Comparison of ENCODE assay signal across 7 mouse cellular contexts in genomic region chr6:88044234-88044576, GRCm38 (mm10). TPM values are rescaled to one million over a fixed set of nuclear protein-coding genes. Genes with fewer than 3 reads are reported as not detected.
DNase-seq lines count a peak whose midpoint lies in the region; ATAC-seq and TF ChIP-seq lines count a peak whose summit lies in the region.

No protein-coding gene starts in this region.

- no peak for TF ChIP-seq EP300 in lung, postnatal 0 days (IDR thresholded peaks at IDR 0.05)

- peak overlapping the region; percentile 98 for H3K9ac ChIP-seq in lung, postnatal 0 days (replicated peaks; ENCODE audit: low read depth)
- H3K9ac ChIP-seq in embryonic facial prominence, embryonic 12.5 days = peak overlapping the region; percentile 93
- peak overlapping the region; percentile 97 for H3K9ac ChIP-seq in intestine, embryonic 14.5 days (ENCODE audit: low read length)
- H3K9ac ChIP-seq in neural tube, embryonic 12.5 days = peak overlapping the region; percentile 97

- peak overlapping the region; percentile 92 for H3K27ac ChIP-seq in lung, postnatal 0 days (ENCODE audit: low read length)
- H3K27ac ChIP-seq in embryonic facial prominence, embryonic 12.5 days = no peak overlapping the region
- H3K27ac ChIP-seq in intestine, embryonic 14.5 days (ENCODE audit: low read depth) = peak overlapping the region; percentile 86
- H3K27ac ChIP-seq in neural tube, embryonic 12.5 days = no peak overlapping the region

- H3K4me3 ChIP-seq in lung, postnatal 0 days (ENCODE audit: low read depth, low read length) = peak overlapping the region; percentile 93
- peak overlapping the region; percentile 97 for H3K4me3 ChIP-seq in embryonic facial prominence, embryonic 12.5 days
- H3K4me3 ChIP-seq in intestine, embryonic 14.5 days (ENCODE audit: low read depth, low read length) = peak overlapping the region; percentile 96
- peak overlapping the region; percentile 97 for H3K4me3 ChIP-seq in neural tube, embryonic 12.5 days

- ATAC-seq in lung, postnatal 0 days = no peak
- no peak for ATAC-seq in embryonic facial prominence, embryonic 12.5 days (ENCODE audit: insufficient number of reproducible peaks, insufficient read depth, low FRiP score, low TSS enrichment)
- ATAC-seq in intestine, embryonic 14.5 days (replicated peaks; ENCODE audit: low FRiP score, low TSS enrichment, low read depth) = no peak
- no peak for ATAC-seq in neural tube, embryonic 12.5 days (ENCODE audit: low FRiP score, low read depth)
- ATAC-seq in granulocyte monocyte progenitor cell, adult 5-6 weeks (replicated peaks; ENCODE audit: poor library complexity, severe bottlenecking) = no peak

- H3K36me3 ChIP-seq in lung, postnatal 0 days (ENCODE audit: insufficient read depth, low read length) = no peaks in the 10 kb centered on the region
- H3K36me3 ChIP-seq in embryonic facial prominence, embryonic 12.5 days = no peaks in the 10 kb centered on the region
- H3K36me3 ChIP-seq in intestine, embryonic 14.5 days (ENCODE audit: control insufficient read depth, insufficient read depth, low read length) = peaks cover 7% of the 10 kb centered on the region
- H3K36me3 ChIP-seq in neural tube, embryonic 12.5 days = no peaks in the 10 kb centered on the region; the same call in 1 of the 2 replicates

- peaks cover 9% of the 10 kb centered on the region; the same call in 1 of the 2 replicates for H3K4me1 ChIP-seq in lung, postnatal 0 days (ENCODE audit: insufficient read depth, low read depth, low read length)
- peaks cover 19% of the 10 kb centered on the region for H3K4me1 ChIP-seq in embryonic facial prominence, embryonic 12.5 days
- peaks cover 17% of the 10 kb centered on the region for H3K4me1 ChIP-seq in intestine, embryonic 14.5 days (replicated peaks; ENCODE audit: control insufficient read depth, insufficient read depth, low read length)
- peaks cover 18% of the 10 kb centered on the region for H3K4me1 ChIP-seq in neural tube, embryonic 12.5 days

- no peaks in the 10 kb centered on the region for H3K27me3 ChIP-seq in lung, postnatal 0 days (replicated peaks; ENCODE audit: insufficient read depth, low read length)
- no peaks in the 10 kb centered on the region for H3K27me3 ChIP-seq in embryonic facial prominence, embryonic 12.5 days
- H3K27me3 ChIP-seq in intestine, embryonic 14.5 days (replicated peaks; ENCODE audit: control insufficient read depth, insufficient read depth, low read length) = no peaks in the 10 kb centered on the region
- peaks cover 5% of the 10 kb centered on the region; the same call in 1 of the 2 replicates for H3K27me3 ChIP-seq in neural tube, embryonic 12.5 days (replicated peaks)

- DNase-seq in lung, postnatal 0 days (ENCODE audit: low spot score) = peak; percentile 35
- DNase-seq in lung, postnatal 4 days = no peak
- DNase-seq in intestine, embryonic 14.5 days (ENCODE audit: low spot score) = no peak
- no peak for DNase-seq in layer of hippocampus, postnatal 10 days (ENCODE audit: low spot score in 2 of 2)

- H3K9me3 ChIP-seq in lung, postnatal 0 days (ENCODE audit: low read length) = no peaks in the 10 kb centered on the region
- H3K9me3 ChIP-seq in embryonic facial prominence, embryonic 12.5 days = no peaks in the 10 kb centered on the region
- H3K9me3 ChIP-seq in intestine, embryonic 14.5 days (ENCODE audit: control insufficient read depth, low read length) = no peaks in the 10 kb centered on the region
- no peaks in the 10 kb centered on the region for H3K9me3 ChIP-seq in neural tube, embryonic 12.5 days

- WGBS in lung, postnatal 0 days = 0% methylated on average over 3 of the region's 3 CpGs
- WGBS in embryonic facial prominence, embryonic 12.5 days = 2% methylated on average over 3 of the region's 3 CpGs
- WGBS in intestine, embryonic 14.5 days = 4% methylated on average over 3 of the region's 3 CpGs
- WGBS in neural tube, embryonic 12.5 days = 10% methylated on average over 3 of the region's 3 CpGs

- peak overlapping the region; percentile 78 for H3K4me2 ChIP-seq in lung, postnatal 0 days (replicated peaks; ENCODE audit: low read depth, low read length)
- peak overlapping the region; percentile 99 for H3K4me2 ChIP-seq in embryonic facial prominence, embryonic 12.5 days (replicated peaks)
- H3K4me2 ChIP-seq in intestine, embryonic 14.5 days (ENCODE audit: low read length) = peak overlapping the region; percentile 97
- peak overlapping the region; percentile 97 for H3K4me2 ChIP-seq in neural tube, embryonic 12.5 days (replicated peaks)

- no peak for TF ChIP-seq CTCF in lung, postnatal 0 days (IDR thresholded peaks at IDR 0.05)

RNA-seq across cellular contexts. Expression of gene Rab7, which starts 0.9 kb away (rescaled TPM):
- 242 and 253 TPM in 2 replicates for polyA plus RNA-seq in lung, postnatal 0 days (2015; fragmentation: Nextera tagmentation; extraction: Ambion mirVana)
- polyA plus RNA-seq in embryonic facial prominence, embryonic 12.5 days (2016; fragmentation: Nextera tagmentation; extraction: Ambion mirVana) = 169 and 175 TPM in 2 replicates
- 259 and 277 TPM in 2 replicates for polyA plus RNA-seq in intestine, embryonic 14.5 days (2014; fragmentation: Nextera tagmentation; extraction: Ambion mirVana)
- 231 and 251 TPM in 2 replicates for polyA plus RNA-seq in neural tube, embryonic 12.5 days (2016; fragmentation: Nextera tagmentation; extraction: Ambion mirVana)
- 239 and 246 TPM in 2 replicates for total RNA-seq in granulocyte monocyte progenitor cell, adult 5-6 weeks (2014; fragmentation: Nextera tagmentation)
- 89.1 and 102 TPM in 2 replicates for total RNA-seq in granulocyte monocyte progenitor cell, adult 5-6 weeks (2017)
- total RNA-seq in layer of hippocampus, postnatal 10 days (2021) = 100 to 1,000 TPM; 290 to 295 TPM

RNA-seq across cellular contexts. Expression of gene Rpn1, which starts 40.1 kb away (rescaled TPM):
- polyA plus RNA-seq in lung, postnatal 0 days (2015; fragmentation: Nextera tagmentation; extraction: Ambion mirVana) = 209 and 226 TPM in 2 replicates
- polyA plus RNA-seq in embryonic facial prominence, embryonic 12.5 days (2016; fragmentation: Nextera tagmentation; extraction: Ambion mirVana) = 345 and 352 TPM in 2 replicates
- polyA plus RNA-seq in intestine, embryonic 14.5 days (2014; fragmentation: Nextera tagmentation; extraction: Ambion mirVana) = 384 and 386 TPM in 2 replicates
- 264 and 275 TPM in 2 replicates for polyA plus RNA-seq in neural tube, embryonic 12.5 days (2016; fragmentation: Nextera tagmentation; extraction: Ambion mirVana)
- total RNA-seq in granulocyte monocyte progenitor cell, adult 5-6 weeks (2014; fragmentation: Nextera tagmentation) = 254 and 266 TPM in 2 replicates
- total RNA-seq in granulocyte monocyte progenitor cell, adult 5-6 weeks (2017) = 386 and 482 TPM in 2 replicates
- 100 to 1,000 TPM; 168 to 180 TPM for total RNA-seq in layer of hippocampus, postnatal 10 days (2021)

Comparison
In these comparisons a context has a peak if more than half of its experiments do, and no peak if none do; other contexts are left out.
1. H3K27ac ChIP-seq: peak in lung, postnatal 0 days (single experiment) and intestine, embryonic 14.5 days (single experiment); none in embryonic facial prominence, embryonic 12.5 days (single experiment) and neural tube, embryonic 12.5 days (single experiment).
2. Peak in every context shown above with its lines, with median percentiles within 50 percentile points of each other: H3K4me2 ChIP-seq, H3K4me3 ChIP-seq and H3K9ac ChIP-seq.